Mouse (Mus musculus) bone marrow, adult 2 months (tissue): ENCODE results near the gene Actn1.

Experiments
- CTCF ChIP-seq: fragments of 200-500 bp; IDR thresholded peaks from 2 replicates; pipeline ENCODE4 v1.5.1; 2011; ENCODE audit warnings: low read length, control low read depth; ENCODE audit not compliant: control insufficient read depth, insufficient read depth
- POLR2A ChIP-seq: fragments of 200-500 bp; IDR thresholded peaks from 2 replicates; pipeline ENCODE4 v1.6.1; 2011; ENCODE audit warnings: low read depth, mild to moderate bottlenecking, control low read depth, low read length, borderline replicate concordance; ENCODE audit not compliant: control insufficient read depth

DNA sequence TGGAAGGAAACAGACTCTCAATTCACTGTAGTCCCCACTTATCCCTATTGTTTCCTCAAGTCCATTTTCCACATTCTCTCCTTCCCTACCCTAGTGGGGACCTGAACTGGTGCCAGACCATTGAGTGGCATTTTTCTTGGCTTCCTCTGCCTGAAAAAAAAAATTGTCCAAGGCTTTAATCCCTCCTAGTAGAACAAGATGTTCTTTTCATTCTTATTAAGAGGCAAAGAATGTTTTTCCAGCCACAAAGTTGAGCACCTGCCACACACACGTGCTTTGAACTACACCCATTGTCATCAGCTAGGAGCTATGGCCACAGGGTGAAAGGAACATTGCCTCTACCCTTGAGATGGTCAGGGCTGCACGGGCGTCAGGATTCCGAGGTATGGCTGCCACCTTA lies 56.9 kb downstream of the Actn1 start:
- TF ChIP-seq POLR2A (no peak), CTCF (no peak)
